Mouse (Mus musculus): ENCODE data around the gene Ppp4r1. TPM values are rescaled to one million over a fixed set of nuclear protein-coding genes. Genes with fewer than 3 reads are reported as not detected.

The Ppp4r1 gene
- polyA plus RNA-seq (2014; fragmentation: Illumina TruSeq; extraction: RNeasy Lipid Tissue Mini Kit (QIAGEN cat#74804); ENCODE audit: low read depth, low replicate concordance), result 29.3 TPM

DNA sequence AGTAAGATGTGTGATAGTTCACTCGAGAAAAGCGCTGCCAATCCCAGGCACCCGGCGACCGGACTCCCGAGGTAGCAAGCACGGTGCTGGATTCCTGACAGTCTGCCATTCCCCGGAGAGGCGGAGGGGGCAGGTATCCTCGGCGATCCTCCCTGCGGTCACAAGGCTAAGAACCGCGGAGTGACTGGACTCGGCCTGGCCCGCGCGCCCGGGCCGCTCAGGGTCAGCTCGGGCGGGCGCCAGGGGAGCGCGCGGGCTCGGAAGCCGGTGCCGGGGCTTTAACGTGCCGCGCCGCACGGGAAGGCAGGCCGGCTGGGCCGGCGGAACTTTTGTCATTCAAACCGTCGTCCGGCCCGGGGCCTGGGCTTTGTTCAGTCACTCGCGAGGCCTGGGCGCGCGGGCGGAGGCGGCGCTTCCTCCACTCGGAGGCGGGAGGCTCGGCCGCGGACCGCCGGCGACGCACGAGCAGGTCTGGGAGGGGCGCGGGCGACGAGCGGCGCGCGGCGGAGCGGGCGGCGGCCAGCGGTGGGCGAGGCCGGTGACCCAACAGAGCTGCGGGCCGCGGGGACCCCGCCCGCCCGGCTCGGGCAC is at the start of gene Ppp4r1:
TSS of gene Ppp4r1 (plus strand) at position 23 of the 591 bp plus-strand sequence.

DNA sequence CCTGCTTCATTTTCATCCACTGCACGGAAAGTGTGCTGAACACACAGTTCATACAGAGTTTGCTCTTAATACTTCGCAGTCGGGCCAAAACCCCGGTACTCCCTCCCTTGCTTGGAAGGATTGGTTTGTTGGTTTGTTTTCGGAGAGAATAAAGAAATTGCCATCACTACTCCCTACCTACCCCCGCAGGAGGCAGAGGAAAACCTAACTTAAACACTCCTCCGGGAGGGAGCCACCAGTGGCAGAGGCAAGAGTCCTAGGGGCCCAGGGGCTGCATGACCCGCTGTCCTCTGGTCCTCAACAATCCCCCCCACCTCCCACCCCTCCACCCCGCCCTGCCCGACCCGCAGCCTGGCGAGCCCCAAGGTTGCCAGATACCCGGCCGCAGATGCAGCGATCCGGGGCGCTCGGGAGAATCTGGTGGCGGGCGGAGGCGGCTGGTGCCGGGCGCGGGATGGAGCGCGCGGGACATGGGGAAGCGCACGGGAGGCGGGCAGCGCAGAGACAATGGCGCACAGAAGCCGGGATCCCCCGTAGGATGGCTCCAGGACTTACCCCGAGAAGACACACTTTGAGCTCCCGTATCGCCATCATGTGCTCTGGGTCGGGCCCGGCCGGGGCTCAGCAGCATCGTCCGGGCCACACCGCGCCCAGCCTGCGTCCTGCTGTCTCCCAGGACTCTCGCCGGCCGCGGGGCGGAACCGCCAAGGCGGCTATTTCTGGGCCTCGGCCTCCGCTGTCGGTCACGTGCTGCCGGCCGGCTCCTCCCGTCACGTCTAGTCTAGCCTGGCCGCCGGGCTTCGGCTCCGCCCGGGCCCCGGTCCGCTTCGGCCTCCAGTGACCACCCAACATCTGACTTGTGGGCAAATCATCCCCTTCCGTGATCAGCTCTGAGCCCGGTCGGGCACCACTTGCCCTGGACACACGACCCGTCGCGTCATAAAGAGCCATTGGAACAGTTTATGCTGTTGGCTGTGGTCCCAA is 10.1 kb upstream of the Ppp4r1 start, which contains the start of gene Rab31:
TSS of gene Rab31 (minus strand) at position 802 of the 984 bp plus-strand sequence.

DNA sequence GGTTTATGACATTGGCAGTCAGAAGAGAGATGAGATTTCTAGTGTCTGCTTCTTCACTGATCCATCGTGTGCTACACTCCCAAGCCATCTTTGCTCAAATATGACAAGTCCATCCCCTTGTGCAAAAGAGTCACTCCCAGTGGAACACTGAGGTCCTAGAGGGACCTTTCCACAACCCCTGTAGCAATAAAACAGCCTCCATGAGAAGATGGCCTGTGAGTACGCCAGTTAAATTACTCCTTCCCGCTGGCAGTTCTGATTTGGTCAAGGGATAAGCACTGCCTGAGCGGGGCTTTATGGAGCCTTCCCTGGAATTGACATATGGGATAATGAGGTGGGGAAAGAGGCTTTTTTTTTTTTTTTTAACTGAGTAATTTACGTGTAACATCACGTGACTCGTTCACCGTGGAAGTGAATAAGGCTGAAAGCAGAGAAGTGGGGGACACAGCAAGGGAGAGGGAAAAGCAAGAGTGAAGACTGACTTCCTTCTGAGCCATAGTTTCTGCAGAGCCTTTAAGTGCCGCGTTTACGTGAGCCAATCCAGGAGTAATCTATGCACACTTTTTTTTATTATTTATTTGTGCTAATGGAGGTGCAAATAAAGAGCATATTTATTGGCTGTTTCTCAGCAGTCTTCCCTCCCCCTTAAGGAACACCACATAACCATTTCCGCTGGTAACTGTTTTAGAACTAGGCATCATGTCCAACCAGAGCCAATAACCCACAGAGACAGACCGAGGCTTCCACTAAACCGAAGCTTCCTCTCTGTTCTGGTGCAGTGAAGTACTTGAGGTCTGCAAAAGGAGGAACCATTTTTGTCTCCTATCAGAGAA is 103.5 kb downstream of the Ppp4r1 start, which contains the start of gene Ralbp1:
TSS of gene Ralbp1 (minus strand) at position 102 of the 833 bp plus-strand sequence.

Other genes starting within 250 kb of the Ppp4r1 start
- gene Tmem232, start 241.8 kb upstream of the Ppp4r1 start, polyA plus RNA-seq (2014; fragmentation: Illumina TruSeq; extraction: RNeasy Lipid Tissue Mini Kit (QIAGEN cat#74804); ENCODE audit: low read depth, low replicate concordance), result not detected
- gene Vapa, start 169.0 kb upstream of the Ppp4r1 start, polyA plus RNA-seq (2014; fragmentation: Illumina TruSeq; extraction: RNeasy Lipid Tissue Mini Kit (QIAGEN cat#74804); ENCODE audit: low read depth, low replicate concordance), result 75.5 TPM
- not detected for gene Txndc2, start 140.4 kb upstream of the Ppp4r1 start, polyA plus RNA-seq (2014; fragmentation: Illumina TruSeq; extraction: RNeasy Lipid Tissue Mini Kit (QIAGEN cat#74804); ENCODE audit: low read depth, low replicate concordance)
- 11.8 TPM for gene Rab31, start 9.8 kb upstream of the Ppp4r1 start, polyA plus RNA-seq (2014; fragmentation: Illumina TruSeq; extraction: RNeasy Lipid Tissue Mini Kit (QIAGEN cat#74804); ENCODE audit: low read depth, low replicate concordance)
- gene Ralbp1, start 103.2 kb downstream of the Ppp4r1 start, polyA plus RNA-seq (2014; fragmentation: Illumina TruSeq; extraction: RNeasy Lipid Tissue Mini Kit (QIAGEN cat#74804); ENCODE audit: low read depth, low replicate concordance), result 29.7 TPM
- 73.7 TPM for gene Twsg1, start 168.7 kb downstream of the Ppp4r1 start, polyA plus RNA-seq (2014; fragmentation: Illumina TruSeq; extraction: RNeasy Lipid Tissue Mini Kit (QIAGEN cat#74804); ENCODE audit: low read depth, low replicate concordance)